Mouse (Mus musculus) limb, embryonic 14.5 days (tissue): ENCODE data around the gene Rptor. TPM values are rescaled to one million over a fixed set of nuclear protein-coding genes. Genes with fewer than 3 reads are reported as not detected.

Experiments used
- ATAC-seq: fragments of 200-750 bp; cut with Nextera tagmentation; 2 replicates; pipeline ENCODE4 v1.8.0; 2017; ENCODE audit warnings: low read depth, moderate number of reproducible peaks, moderate TSS enrichment; ENCODE audit not compliant: low FRiP score
- DNase-seq: peaks from one replicate; pipeline ENCODE4 v3.0.0-alpha.2; 2015; ENCODE audit warnings: low spot score
- H3K27ac ChIP-seq: fragments of 300-500 bp; sonication (generic); replicated peaks from 2 replicates; pipeline ENCODE4 v1.5.1; 2014; ENCODE audit warnings: low read depth, mild to moderate bottlenecking, low read length, moderate library complexity, mixed read lengths
- H3K27me3 ChIP-seq: fragments of 300-500 bp; sonication (generic); 2 replicates; pipeline ENCODE4 v1.6.1; 2014; ENCODE audit warnings: low read length, mixed read lengths; ENCODE audit not compliant: control insufficient read depth, insufficient read depth
- H3K36me3 ChIP-seq: fragments of 300-500 bp; sonication (generic); 2 replicates; pipeline ENCODE4 v1.6.1; 2014; ENCODE audit warnings: mild to moderate bottlenecking, low read length, moderate library complexity, mixed read lengths; ENCODE audit not compliant: control insufficient read depth, insufficient read depth
- H3K4me1 ChIP-seq: fragments of 300-500 bp; sonication (generic); 2 replicates; pipeline ENCODE4 v1.6.1; 2014; ENCODE audit warnings: antibody characterized with exemption, low read length, mixed read lengths; ENCODE audit not compliant: control insufficient read depth, insufficient read depth
- H3K4me2 ChIP-seq: fragments of 300-500 bp; sonication (generic); replicated peaks from 2 replicates; pipeline ENCODE4 v1.6.1; 2014; ENCODE audit warnings: low read depth, mild to moderate bottlenecking, low read length, moderate library complexity; ENCODE audit not compliant: severe bottlenecking
- H3K4me3 ChIP-seq: fragments of 300-500 bp; sonication (generic); replicated peaks from 2 replicates; pipeline ENCODE4 v1.5.1; 2014; ENCODE audit warnings: low read length
- H3K9ac ChIP-seq: fragments of 300-500 bp; sonication (generic); 2 replicates; pipeline ENCODE4 v1.6.1; 2014; ENCODE audit warnings: mild to moderate bottlenecking, low read depth, low read length, moderate library complexity; ENCODE audit not compliant: severe bottlenecking
- H3K9me3 ChIP-seq: fragments of 300-500 bp; sonication (generic); 2 replicates; pipeline ENCODE4 v1.6.1; 2016; ENCODE audit warnings: low read length; ENCODE audit not compliant: control insufficient read depth
- POLR2A ChIP-seq: fragments of 200-500 bp; IDR thresholded peaks from 2 replicates; pipeline ENCODE4 v1.8.0; 2012; ENCODE audit warnings: inconsistent platforms, mild to moderate bottlenecking, moderate library complexity, borderline replicate concordance; ENCODE audit not compliant: insufficient read depth, insufficient read length; ENCODE audit errors: extremely low read depth
- WGBS: fragments of 180-500 bp; shearing (Covaris S2); extraction: QIAGEN DNeasy Blood & Tissue Kit; methylation state at CpG from one replicate; pipeline ENCODE4 v1.1.7; 2014; 5-methylcytosine and 5-hydroxymethylcytosine counted together
- polyA plus RNA-seq, 2 experiments: library from polyadenylated mRNA; depleted of rRNA in 1 of 2; stranded (reverse) in 1 of 2; unstranded in 1 of 2; fragments of >200 nt; fragmentation: Nextera tagmentation in 1 of 2; extraction: Ambion mirVana in 1 of 2; gene quantifications; 2 replicates each; pipeline versions ENCODE4 v1.2.1 to v1.2.3; 2012 to 2014

Gene Rptor
- polyA plus RNA-seq (2012; rRNA removed): 24.3 and 31.3 TPM in 2 replicates
- polyA plus RNA-seq (2014; fragmentation: Nextera tagmentation; extraction: Ambion mirVana): 13.7 and 14.6 TPM in 2 replicates

DNA sequence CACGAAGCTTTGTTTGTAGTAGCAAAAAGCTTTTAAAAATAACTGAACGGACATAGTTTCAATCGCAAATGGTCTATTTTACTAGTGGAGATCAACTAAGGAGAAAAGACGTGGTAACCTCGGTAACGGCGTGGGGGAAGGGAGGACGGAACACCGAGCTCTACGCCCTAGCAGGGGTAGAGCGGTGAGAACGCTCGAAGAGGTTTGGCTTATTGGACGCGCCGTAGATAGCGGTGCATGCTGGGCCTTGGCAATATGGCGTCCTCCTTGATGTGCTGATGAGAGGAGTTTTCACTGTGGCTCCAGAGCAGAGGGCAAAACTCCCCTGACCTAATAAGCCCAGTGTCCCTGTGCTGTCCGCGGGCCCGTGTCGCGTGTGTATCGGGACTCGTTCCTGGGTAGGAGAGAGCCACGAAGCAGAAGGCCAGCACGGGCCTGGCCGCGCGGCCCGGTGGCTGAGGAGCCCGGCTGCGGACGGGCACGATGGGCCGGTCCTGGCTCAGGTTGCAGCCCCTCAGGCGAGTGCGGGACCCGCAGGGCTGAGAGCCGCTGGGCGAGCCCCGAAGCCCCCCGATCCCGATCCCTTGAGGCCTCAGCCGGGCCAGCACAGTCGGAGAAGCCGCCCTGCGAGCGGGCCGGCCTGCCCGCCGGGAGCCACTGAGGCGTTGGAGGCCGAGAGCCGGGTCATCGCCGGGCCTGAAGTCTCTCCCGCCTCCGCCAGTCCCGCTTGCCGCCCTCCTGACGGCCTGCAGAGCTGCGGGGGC is at the start of gene Rptor:
TSS of gene Rptor (plus strand) at position 143 of the 764 bp plus-strand sequence.
- Histone ChIP-seq H3K27me3 (no peaks in the 10 kb centered on the region), H3K27ac (peak within 1 kb of the TSS; percentile 73), H3K9me3 (no peaks in the 10 kb centered on the region), H3K9ac (peak within 1 kb of the TSS; percentile 97), H3K36me3 (no peaks in the 10 kb centered on the region; the same call in 1 of the 2 replicates), H3K4me2 (peak within 1 kb of the TSS; percentile 57), H3K4me3 (peak within 1 kb of the TSS; percentile 89), H3K4me1 (peaks cover 8% of the 10 kb centered on the region)
- ATAC-seq: peak; percentile 98
- DNase-seq: peak; percentile 100
- peak; percentile 27; the same call in 1 of the 2 replicates for TF ChIP-seq POLR2A
- under 1% methylated on average over 59 of the region's 63 CpGs for WGBS

DNA sequence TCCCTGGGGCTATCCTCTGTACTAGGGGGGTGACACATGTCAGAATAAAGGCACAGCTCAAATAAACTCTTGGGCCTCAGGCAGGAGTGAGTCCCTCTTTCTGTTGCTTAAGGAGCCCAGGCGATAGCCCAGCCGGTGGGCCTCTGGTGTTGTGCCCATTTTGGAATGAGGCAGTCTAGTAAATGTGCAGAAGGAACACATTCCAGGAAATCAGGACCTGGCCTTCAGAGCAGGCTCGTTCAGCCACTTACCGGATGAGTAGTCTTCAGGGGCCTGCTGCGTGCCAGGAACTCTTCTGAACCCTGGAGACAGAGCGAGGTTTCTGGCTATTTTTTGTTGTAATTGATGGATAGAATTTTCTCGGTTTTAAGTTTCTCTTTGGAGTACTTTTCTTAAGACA is 48.0 kb upstream of the Rptor start:
- no peaks in the 10 kb centered on the region for H3K9me3 ChIP-seq
- no peak overlapping the region for H3K27ac ChIP-seq
- peaks cover 17% of the 10 kb centered on the region for H3K4me1 ChIP-seq
- H3K4me3 ChIP-seq: no peak overlapping the region
- ATAC-seq: no peak
- H3K27me3 ChIP-seq: peaks cover 14% of the 10 kb centered on the region
- no peaks in the 10 kb centered on the region for H3K36me3 ChIP-seq
- WGBS: 55% methylated on average over 7 of the region's 7 CpGs
- no peak overlapping the region for H3K4me2 ChIP-seq
- no peak overlapping the region for H3K9ac ChIP-seq
- TF ChIP-seq POLR2A: no peak
- DNase-seq: no peak

DNA sequence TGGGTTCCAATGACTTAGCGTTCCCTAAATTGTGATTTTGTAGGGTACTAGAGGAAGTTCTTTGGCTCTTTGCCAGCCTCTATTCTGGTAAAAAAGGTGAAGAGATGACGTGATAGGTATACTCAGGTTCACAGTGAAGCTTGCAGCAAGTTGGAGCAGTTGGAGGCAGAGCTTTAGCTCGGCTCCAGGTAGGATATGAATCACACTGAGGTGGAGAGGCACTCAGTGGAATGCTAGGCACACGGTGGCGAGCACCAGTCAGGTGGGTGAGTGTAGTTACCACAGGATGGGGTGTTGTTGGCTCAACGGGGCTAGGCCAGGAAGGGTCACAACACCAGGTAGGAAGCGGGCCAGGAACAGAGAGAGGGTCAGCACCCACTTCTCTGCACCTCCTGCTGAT is 47.5 kb upstream of the Rptor start:
- Histone ChIP-seq H3K27me3 (peaks cover 9% of the 10 kb centered on the region), H3K27ac (no peak overlapping the region), H3K4me3 (no peak overlapping the region), H3K36me3 (no peaks in the 10 kb centered on the region), H3K4me1 (peaks cover 17% of the 10 kb centered on the region), H3K9ac (no peak overlapping the region), H3K4me2 (no peak overlapping the region), H3K9me3 (no peaks in the 10 kb centered on the region)
- no peak for DNase-seq
- no peak for ATAC-seq
- no peak for TF ChIP-seq POLR2A
- WGBS: 73% methylated on average over 7 of the region's 7 CpGs

DNA sequence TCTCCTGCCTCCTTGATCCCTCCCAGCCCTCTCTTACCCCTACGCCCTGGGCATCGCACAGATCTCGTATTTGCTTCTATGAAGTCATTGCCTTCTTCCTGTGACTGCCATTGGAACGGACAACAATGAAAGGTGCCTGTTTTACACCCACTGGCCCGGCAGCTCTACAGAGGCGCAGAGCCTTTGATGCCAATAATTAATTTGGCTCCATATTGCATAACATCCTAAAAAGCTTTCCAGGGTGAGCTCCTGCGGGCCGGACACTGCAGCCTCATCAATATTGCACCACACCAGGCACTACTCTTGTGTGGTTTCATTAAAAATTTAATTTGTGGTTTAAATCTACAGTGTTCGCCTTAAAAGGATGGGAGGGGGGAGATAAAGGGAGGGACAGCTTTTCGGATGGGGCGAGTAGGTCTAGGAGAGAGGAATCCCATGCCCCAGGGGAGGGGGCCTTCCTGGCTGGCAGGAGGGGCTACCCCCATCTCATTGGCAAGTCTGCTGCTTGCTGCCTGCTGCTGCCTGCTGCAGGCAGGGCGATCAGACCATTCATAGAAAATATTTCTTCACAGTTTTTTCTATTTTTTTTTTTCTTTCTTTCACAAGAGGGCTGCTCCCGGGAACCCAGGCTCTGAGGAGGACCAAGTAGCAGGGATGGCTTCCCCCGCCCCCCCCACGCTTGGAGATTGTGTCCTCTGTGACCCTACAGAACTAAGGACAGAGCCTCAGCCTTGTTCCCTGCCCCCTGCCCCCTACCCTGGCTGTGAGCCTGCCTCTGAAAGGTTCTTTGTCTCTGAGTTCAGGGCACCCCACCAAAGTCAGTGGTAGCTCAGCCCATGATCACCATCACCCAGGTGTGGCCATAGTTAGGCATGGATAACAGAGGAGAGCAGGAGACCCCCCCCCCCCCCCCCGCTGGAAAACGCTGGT is 44.5 kb upstream of the Rptor start:
- DNase-seq (no peak), ATAC-seq (no peak)
- Histone ChIP-seq H3K4me2 (peak overlapping the region; percentile 1; the same call in 1 of the 2 replicates), H3K36me3 (no peaks in the 10 kb centered on the region), H3K4me1 (peaks cover 17% of the 10 kb centered on the region), H3K9me3 (no peaks in the 10 kb centered on the region), H3K27ac (no peak overlapping the region), H3K9ac (peak overlapping the region; percentile 4; the same call in 1 of the 2 replicates), H3K4me3 (no peak overlapping the region), H3K27me3 (no peaks in the 10 kb centered on the region)
- 23% methylated on average over 17 of the region's 17 CpGs for WGBS
- TF ChIP-seq POLR2A: no peak
